Mouse (Mus musculus) leukemia stem cell, adult 10-12 weeks (primary cell): Measurements from ENCODE around the gene Ddost. TPM values are rescaled to one million over a fixed set of nuclear protein-coding genes. Genes with fewer than 3 reads are reported as not detected.

Experiments used
- polyA plus RNA-seq: library from polyadenylated mRNA; stranded (reverse); fragments of >175 nt; gene quantifications from 2 replicates; pipeline ENCODE4 v1.2.3, GENCODE M21; 2012; ENCODE audit warnings: low replicate concordance

Gene Ddost
- polyA plus RNA-seq = 76.9 and 207 TPM in 2 replicates

DNA sequence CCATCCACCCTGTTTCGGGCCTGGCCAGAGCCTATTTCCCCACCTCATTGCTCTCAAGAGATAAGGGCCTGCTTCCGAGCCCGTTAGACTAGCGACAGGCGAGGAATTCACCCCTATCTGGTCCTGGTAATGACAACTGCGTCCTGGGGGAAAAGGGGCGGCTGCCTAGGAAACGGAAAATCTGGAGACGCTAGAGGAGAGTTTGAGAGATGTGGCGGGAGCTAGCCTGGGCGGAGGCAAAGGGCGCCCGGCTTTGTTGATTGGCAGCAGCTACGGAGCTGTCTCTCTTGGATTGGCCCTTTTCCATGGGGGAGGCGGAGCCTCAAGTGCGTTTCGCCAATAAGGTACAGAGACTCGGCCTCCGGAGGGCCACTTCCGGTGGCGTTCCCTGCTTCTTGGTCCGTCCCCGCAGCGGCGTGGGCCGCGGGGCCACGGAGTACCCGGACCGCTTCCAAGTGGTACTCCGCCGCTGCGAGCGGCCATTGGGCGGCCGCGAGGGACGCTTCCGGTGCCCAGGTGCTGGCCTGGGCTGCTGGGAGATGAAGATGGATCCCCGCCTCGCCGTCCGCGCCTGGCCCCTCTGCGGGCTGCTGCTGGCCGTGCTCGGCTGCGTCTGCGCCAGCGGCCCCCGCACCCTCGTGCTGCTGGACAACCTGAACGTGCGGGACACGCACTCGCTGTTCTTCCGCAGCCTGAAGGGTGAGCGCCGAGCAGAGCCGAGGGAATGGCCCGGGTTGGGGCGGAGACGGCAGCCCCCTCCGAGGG lies at the start of gene Ddost:
TSS of gene Ddost (plus strand) at position 391 of the 765 bp plus-strand sequence.

GRCm38 (mm10) chr4:138326077-138326695 lies 21.7 kb downstream of the Ddost start, which contains the start of gene Pink1:
TSS of gene Pink1 (minus strand) at chr4:138326307.

Other genes with a start within 250 kb of the Ddost start
- gene Hp1bp3, start 88.4 kb upstream of the Ddost start, polyA plus RNA-seq = 19.2 and 47.7 TPM in 2 replicates
- gene Sh2d5, start 54.3 kb upstream of the Ddost start, polyA plus RNA-seq = 3.2 and 8.8 TPM in 2 replicates
- 0.10 and 0.30 TPM in 2 replicates for gene Kif17, start 54.3 kb upstream of the Ddost start, polyA plus RNA-seq
- 19.5 and 26.3 TPM in 2 replicates for gene Pink1, start 21.6 kb downstream of the Ddost start, polyA plus RNA-seq
- gene Cda, start 63.3 kb downstream of the Ddost start, polyA plus RNA-seq = 29.1 and 32.6 TPM in 2 replicates
- not detected in 2 replicates for gene Fam43b, start 91.8 kb downstream of the Ddost start, polyA plus RNA-seq
- 19.9 and 26.6 TPM in 2 replicates for gene Mul1, start 129.9 kb downstream of the Ddost start, polyA plus RNA-seq
- gene Camk2n1, start 149.6 kb downstream of the Ddost start, polyA plus RNA-seq = 1.6 and 1.9 TPM in 2 replicates